Mouse (Mus musculus): ENCODE measurements at regions not wholly inside any gene's neighbourhood (a gene's known extent, or its start where the extent isn't known, plus 50 kb on each side); places are given as distances from the start of the nearest gene placed in this dataset.

- TF ChIP-seq CTCF (IDR thresholded peaks at IDR 0.05; ENCODE audit: borderline replicate concordance, extremely low read depth, insufficient read depth, insufficient read length) (no peak), POLR2A (IDR thresholded peaks at IDR 0.05; ENCODE audit: borderline replicate concordance, extremely low read depth, insufficient read depth, insufficient read length, poor library complexity, severe bottlenecking) (no peak)
- DNase-seq (ENCODE audit: low read depth) = no peak
Observed at GRCm38 (mm10) chr16:92927662-92928061, 101.7 kb upstream of the Runx1 start.

DNA sequence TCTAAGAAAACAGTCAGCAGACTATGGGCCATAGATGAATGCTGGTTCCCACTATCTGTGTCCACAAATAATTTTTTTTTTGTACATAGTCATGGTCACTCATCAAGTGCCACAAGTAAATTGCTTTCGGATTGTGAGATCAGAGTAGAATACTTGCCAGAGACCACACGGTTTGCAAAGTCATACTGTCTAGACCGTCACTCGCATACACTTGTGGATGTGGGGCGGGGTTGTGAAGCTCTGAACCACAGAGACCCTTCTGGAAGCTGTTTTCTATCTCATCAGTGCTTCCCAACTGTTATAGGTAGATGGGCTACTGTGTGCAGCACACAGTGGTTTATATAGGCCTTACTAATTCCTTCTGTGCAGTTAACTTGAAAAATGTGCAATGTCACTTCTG is 100.9 kb upstream of the Runx1 start:
- DNase-seq (ENCODE audit: low read depth) = no peak
- no peak for TF ChIP-seq CTCF (IDR thresholded peaks at IDR 0.05; ENCODE audit: borderline replicate concordance, extremely low read depth, insufficient read depth, insufficient read length)
- TF ChIP-seq POLR2A (IDR thresholded peaks at IDR 0.05; ENCODE audit: borderline replicate concordance, extremely low read depth, insufficient read depth, insufficient read length, poor library complexity, severe bottlenecking) = no peak

DNA sequence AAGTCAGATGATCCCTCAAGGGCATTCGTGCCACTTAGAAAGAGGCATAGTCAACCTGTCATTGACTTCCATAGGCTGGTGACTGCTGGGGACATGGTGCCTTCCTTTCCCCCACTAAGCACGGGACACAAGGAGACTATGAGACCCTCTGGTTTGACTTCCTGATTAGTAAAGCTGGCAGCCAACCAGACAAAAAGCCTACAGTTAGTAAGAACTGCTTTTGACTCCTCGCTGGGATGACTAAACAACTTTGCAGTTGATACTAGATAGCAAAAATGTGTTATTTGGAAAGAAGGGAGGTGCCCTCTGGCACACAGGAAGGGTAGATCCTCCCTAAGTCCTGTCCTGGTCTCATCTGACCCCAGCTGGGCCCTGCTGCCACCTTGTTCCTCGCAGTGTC is 95.0 kb upstream of the Runx1 start:
- DNase-seq (ENCODE audit: low read depth) = no peak
- no peak for TF ChIP-seq POLR2A (IDR thresholded peaks at IDR 0.05; ENCODE audit: borderline replicate concordance, extremely low read depth, insufficient read depth, insufficient read length, poor library complexity, severe bottlenecking)
- TF ChIP-seq CTCF (IDR thresholded peaks at IDR 0.05; ENCODE audit: borderline replicate concordance, extremely low read depth, insufficient read depth, insufficient read length) = no peak

- DNase-seq (ENCODE audit: low read depth) = no peak
- no peak for TF ChIP-seq CTCF (IDR thresholded peaks at IDR 0.05; ENCODE audit: borderline replicate concordance, extremely low read depth, insufficient read depth, insufficient read length)
- no peak for TF ChIP-seq POLR2A (IDR thresholded peaks at IDR 0.05; ENCODE audit: borderline replicate concordance, extremely low read depth, insufficient read depth, insufficient read length, poor library complexity, severe bottlenecking)
Observed at GRCm38 (mm10) chr16:92917356-92917755, 91.4 kb upstream of the Runx1 start.

DNA sequence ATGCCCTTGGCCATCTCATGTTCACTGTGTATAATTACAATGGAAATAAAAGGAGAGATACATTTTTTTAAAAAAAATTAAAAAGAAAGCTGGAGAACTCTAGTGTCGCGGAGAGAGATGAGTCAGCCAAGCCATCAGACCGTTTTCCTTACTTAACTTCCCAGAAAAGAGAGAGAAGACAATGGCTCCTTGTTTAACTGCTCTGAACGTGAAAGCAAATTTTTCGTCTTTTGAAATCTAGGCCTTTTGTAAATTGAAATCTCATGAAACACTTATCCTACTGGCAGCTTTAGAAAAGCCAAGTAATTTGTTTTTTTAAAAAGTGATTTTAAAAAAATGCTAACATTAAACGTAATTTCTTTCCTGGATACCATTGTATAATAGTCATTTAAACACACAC is 89.7 kb upstream of the Runx1 start:
- DNase-seq (ENCODE audit: low read depth) = no peak
- no peak for TF ChIP-seq CTCF (IDR thresholded peaks at IDR 0.05; ENCODE audit: borderline replicate concordance, extremely low read depth, insufficient read depth, insufficient read length)

GRCm38 (mm10) chr16:92906873-92907272 is 80.9 kb upstream of the Runx1 start:
- DNase-seq (ENCODE audit: low read depth) = no peak
- no peak for TF ChIP-seq POLR2A (IDR thresholded peaks at IDR 0.05; ENCODE audit: borderline replicate concordance, extremely low read depth, insufficient read depth, insufficient read length, poor library complexity, severe bottlenecking)
- TF ChIP-seq CTCF (IDR thresholded peaks at IDR 0.05; ENCODE audit: borderline replicate concordance, extremely low read depth, insufficient read depth, insufficient read length) = no peak

DNA sequence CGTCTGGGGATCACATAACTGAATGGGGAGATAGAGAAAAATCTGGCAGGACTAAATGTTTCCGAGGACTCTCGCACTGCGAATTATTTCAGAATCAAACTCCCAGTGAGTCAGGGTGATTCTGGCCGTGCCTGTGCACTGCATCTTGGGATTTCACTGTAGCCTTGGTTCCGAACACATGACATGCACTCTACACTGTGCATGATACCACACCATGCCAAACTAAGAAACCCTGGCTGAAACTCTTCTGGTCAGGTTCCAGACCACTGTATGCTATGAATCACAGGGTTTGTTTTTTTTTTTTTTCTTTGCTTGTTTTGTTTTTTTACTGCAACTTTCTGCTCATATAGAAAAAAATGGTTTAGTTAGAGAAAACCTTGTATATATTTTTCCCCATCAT is 79.7 kb upstream of the Runx1 start:
- DNase-seq (ENCODE audit: low read depth) = no peak
- TF ChIP-seq POLR2A (IDR thresholded peaks at IDR 0.05; ENCODE audit: borderline replicate concordance, extremely low read depth, insufficient read depth, insufficient read length, poor library complexity, severe bottlenecking) = no peak
- TF ChIP-seq CTCF (IDR thresholded peaks at IDR 0.05; ENCODE audit: borderline replicate concordance, extremely low read depth, insufficient read depth, insufficient read length) = no peak

DNA sequence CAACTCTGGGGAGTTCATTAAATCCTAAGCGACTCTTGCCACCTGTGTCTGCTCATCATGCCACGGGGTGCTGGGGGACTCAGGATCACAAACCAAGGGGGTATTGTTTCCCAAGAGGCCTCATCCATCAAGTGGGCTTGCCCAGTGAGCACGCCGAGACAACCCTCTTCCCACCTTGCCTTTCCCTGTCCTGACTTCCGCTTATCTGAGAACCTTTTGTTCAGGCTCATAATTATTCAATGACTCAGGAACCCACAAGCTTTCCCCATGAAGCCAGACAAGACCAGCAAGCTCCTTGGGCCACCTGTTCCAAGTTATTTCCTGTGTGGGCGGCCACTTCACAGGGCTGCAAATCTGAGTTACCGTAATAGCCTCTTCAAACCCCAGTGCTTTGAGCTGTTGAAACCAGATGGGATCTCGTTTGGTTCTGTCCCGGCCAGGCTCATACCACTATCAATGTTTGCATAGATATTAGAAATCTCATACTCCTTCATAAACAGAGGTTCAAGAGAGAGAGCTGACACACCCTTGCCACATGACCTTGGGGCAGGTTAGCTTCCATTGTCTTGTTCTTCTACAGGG is 78.0 kb upstream of the Runx1 start:
- DNase-seq (ENCODE audit: low read depth) = no peak
- TF ChIP-seq CTCF (IDR thresholded peaks at IDR 0.05; ENCODE audit: borderline replicate concordance, extremely low read depth, insufficient read depth, insufficient read length) (no peak), POLR2A (IDR thresholded peaks at IDR 0.05; ENCODE audit: borderline replicate concordance, extremely low read depth, insufficient read depth, insufficient read length, poor library complexity, severe bottlenecking) (no peak)

- no peak for DNase-seq (ENCODE audit: low read depth)
- no peak for TF ChIP-seq CTCF (IDR thresholded peaks at IDR 0.05; ENCODE audit: borderline replicate concordance, extremely low read depth, insufficient read depth, insufficient read length)
- TF ChIP-seq POLR2A (IDR thresholded peaks at IDR 0.05; ENCODE audit: borderline replicate concordance, extremely low read depth, insufficient read depth, insufficient read length, poor library complexity, severe bottlenecking) = no peak
Observed at GRCm38 (mm10) chr16:92903486-92903885, 77.5 kb upstream of the Runx1 start.

- no peak for TF ChIP-seq CTCF (IDR thresholded peaks at IDR 0.05; ENCODE audit: borderline replicate concordance, extremely low read depth, insufficient read depth, insufficient read length)
- no peak for TF ChIP-seq POLR2A (IDR thresholded peaks at IDR 0.05; ENCODE audit: borderline replicate concordance, extremely low read depth, insufficient read depth, insufficient read length, poor library complexity, severe bottlenecking)
- DNase-seq (ENCODE audit: low read depth) = no peak
Observed at GRCm38 (mm10) chr16:92899704-92900103, 73.8 kb upstream of the Runx1 start.

DNA sequence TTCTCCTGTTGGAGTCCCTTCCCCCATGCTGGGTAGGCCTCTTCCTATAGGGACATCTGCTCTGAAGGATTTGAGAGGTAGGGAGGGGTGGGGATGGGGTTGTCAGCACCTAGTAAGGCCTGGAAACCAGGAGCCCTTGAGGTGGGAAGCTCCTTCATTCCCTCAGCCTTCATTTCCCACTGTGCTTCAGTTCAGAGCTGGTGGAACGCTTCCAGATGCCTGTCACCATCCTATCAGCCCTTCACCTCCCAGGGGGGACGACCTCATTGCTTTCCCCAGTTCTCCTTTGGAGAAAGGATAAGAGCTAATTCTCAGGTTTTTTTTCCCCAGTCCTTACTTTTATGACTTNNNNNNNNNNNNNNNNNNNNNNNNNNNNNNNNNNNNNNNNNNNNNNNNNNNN is 65.8 kb upstream of the Runx1 start:
- no peak for TF ChIP-seq POLR2A (IDR thresholded peaks at IDR 0.05; ENCODE audit: borderline replicate concordance, extremely low read depth, insufficient read depth, insufficient read length, poor library complexity, severe bottlenecking)
- TF ChIP-seq CTCF (IDR thresholded peaks at IDR 0.05; ENCODE audit: borderline replicate concordance, extremely low read depth, insufficient read depth, insufficient read length) = no peak
- DNase-seq (ENCODE audit: low read depth) = no peak

DNA sequence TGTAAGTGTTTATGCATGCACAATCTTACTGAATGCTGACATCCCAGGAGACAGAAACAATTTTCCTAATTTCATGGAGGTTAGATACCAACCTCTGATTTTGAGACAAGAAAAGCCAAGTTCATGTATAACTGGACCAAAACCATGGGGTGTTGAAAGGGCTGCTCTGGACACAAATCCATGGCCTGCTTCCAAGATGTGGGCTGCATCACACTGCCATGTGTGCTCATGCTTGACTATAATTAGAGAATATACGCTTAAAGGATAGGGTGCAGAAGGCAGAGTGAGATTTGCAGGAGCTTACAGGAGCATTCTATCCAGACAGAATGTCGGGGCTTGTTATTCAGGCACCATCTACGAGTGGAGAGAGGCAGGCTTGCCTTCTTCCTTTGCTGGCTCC is 64.8 kb upstream of the Runx1 start:
- no peak for TF ChIP-seq POLR2A (IDR thresholded peaks at IDR 0.05; ENCODE audit: borderline replicate concordance, extremely low read depth, insufficient read depth, insufficient read length, poor library complexity, severe bottlenecking)
- TF ChIP-seq CTCF (IDR thresholded peaks at IDR 0.05; ENCODE audit: borderline replicate concordance, extremely low read depth, insufficient read depth, insufficient read length) = no peak
- DNase-seq (ENCODE audit: low read depth) = no peak

GRCm38 (mm10) chr16:92889537-92889936 is 63.6 kb upstream of the Runx1 start:
- TF ChIP-seq CTCF (IDR thresholded peaks at IDR 0.05; ENCODE audit: borderline replicate concordance, extremely low read depth, insufficient read depth, insufficient read length) = no peak
- TF ChIP-seq POLR2A (IDR thresholded peaks at IDR 0.05; ENCODE audit: borderline replicate concordance, extremely low read depth, insufficient read depth, insufficient read length, poor library complexity, severe bottlenecking) = no peak
- no peak for DNase-seq (ENCODE audit: low read depth)

Measured in brain, embryonic 14.5 days (tissue).